ENCODE assay signal across 13 mouse cellular contexts in the genomic region with DNA sequence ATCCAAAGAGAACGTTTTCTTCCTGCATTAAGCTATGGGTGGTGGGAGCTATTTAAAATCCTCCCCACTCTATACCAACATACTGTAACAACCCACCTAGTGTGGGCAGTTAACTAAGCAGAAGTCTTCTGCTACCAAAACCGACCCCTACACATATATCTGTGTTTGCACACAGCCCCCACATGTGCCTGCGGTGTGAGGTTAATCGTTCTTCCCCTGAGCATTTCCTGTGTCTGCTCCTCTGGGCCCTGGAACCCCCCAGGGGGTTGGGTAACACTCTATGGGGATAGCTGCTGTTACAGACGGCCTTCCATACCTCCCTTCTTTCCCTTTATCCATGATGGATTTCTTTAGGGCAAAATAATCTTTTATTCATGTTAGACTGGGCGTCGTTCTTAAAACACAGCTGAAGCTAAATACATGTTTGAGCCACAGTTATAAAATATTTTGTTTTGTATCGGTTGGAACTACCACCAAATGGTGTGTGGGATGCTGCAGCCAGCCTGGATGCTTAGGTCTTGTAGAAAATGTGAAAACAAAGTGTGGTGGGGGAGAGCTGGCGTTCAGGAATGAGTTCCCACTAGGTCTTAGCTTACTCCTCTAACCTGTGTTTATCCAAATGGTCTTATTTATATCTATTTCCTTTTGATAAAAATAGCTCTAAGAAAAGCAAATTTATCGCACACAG.
DNase-seq lines count a peak whose midpoint lies in the region; TF ChIP-seq lines count a peak whose summit lies in the region.
"Had no signal": no experiment of that assay in that cellular context is flagged by ENCODE, and none has a peak within 500 bp of the region (broad histone marks: within the 10 kb centered on the region; RNA-seq: fewer than 3 reads in every experiment).

No protein-coding gene starts in this region.

- no peak for TF ChIP-seq CTCF in layer of hippocampus, adult 2 months (conservative IDR thresholded peaks at IDR 0.05)
- no peak for TF ChIP-seq CTCF in thymus, adult 2 months (IDR thresholded peaks at IDR 0.05; ENCODE audit: borderline replicate concordance, control insufficient read depth, extremely low read depth, insufficient read depth, low read length, poor library complexity)
- TF ChIP-seq CTCF in gastrocnemius, adult 2 months (IDR thresholded peaks at IDR 0.05) = no peak

- WGBS in thymus, adult 2 months = 7% methylated on average over 10 of the region's 10 CpGs

- TF ChIP-seq POLR2A in thymus, adult 2 months (IDR thresholded peaks at IDR 0.05; ENCODE audit: control insufficient read depth, extremely low read depth, insufficient read depth, low read length, poor library complexity) = no peak

- intact Hi-C loops in gastrocnemius, adult 2 months (cut with DNase I) = no loop called here

- H3K4me1 ChIP-seq in thymus, adult 2 months (replicated peaks; ENCODE audit: control insufficient read depth, insufficient read depth, low read length) = peaks cover 13% of the 10 kb centered on the region

- 0 out of 2 replicates have a peak overlapping the region, but pooled peaks have one; percentile 15 for H3K4me3 ChIP-seq in layer of hippocampus, adult 2 months
- no peak overlapping the region for H3K4me3 ChIP-seq in thymus, adult 2 months (ENCODE audit: control insufficient read depth, insufficient read depth, low read length)
- no peak overlapping the region for H3K4me3 ChIP-seq in gastrocnemius, adult 2 months
- H3K4me3 ChIP-seq: forebrain, embryonic 12.5 days; hindbrain, embryonic 15.5 days had no signal

- no peaks in the 10 kb centered on the region for H3K36me3 ChIP-seq in thymus, adult 2 months (ENCODE audit: control insufficient read depth, insufficient read depth, low read length)
- H3K36me3 ChIP-seq: forebrain, embryonic 12.5 days; hindbrain, embryonic 15.5 days had no signal

- peak overlapping the region; percentile 49; the same call in 1 of the 2 replicates for H3K27ac ChIP-seq in layer of hippocampus, adult 2 months
- peak overlapping the region; percentile 35; the same call in 1 of the 2 replicates for H3K27ac ChIP-seq in thymus, adult 2 months (ENCODE audit: control insufficient read depth, insufficient read depth, low read length)
- H3K27ac ChIP-seq in gastrocnemius, adult 2 months = no peak overlapping the region; the same call in 1 of the 2 replicates
- H3K27ac ChIP-seq: forebrain, embryonic 12.5 days; hindbrain, embryonic 15.5 days had no signal

- DNase-seq in layer of hippocampus, adult 11-12 months (ENCODE audit: low spot score) = peak; percentile 42
- DNase-seq in layer of hippocampus, postnatal 10 days (ENCODE audit: low spot score in 2 of 2) = no peak
- DNase-seq in CD8-positive naive resting alpha-beta T cell, adult 2 months (ENCODE audit: low read depth in 2 of 2, low spot score in 2 of 2) = peak; percentile 9 to 30
- DNase-seq in layer of hippocampus, adult 2 months (ENCODE audit: low spot score in 2 of 2) = peak in 1 of 2 experiments; percentile 37
- peak; percentile 60 for DNase-seq in thymus, adult 2 months
- no peak for DNase-seq in gastrocnemius, postnatal 25 days
- no peak for DNase-seq in ovary, postnatal 14 days (ENCODE audit: low spot score)
- no peak for DNase-seq in gastrocnemius, adult 2 months
- DNase-seq: kidney, postnatal 14 days; lung, postnatal 36 days; right cerebral cortex, postnatal 14 days had no signal

- no peaks in the 10 kb centered on the region for H3K27me3 ChIP-seq in thymus, adult 2 months (ENCODE audit: control insufficient read depth, insufficient read depth, low read length)
- H3K27me3 ChIP-seq: forebrain, embryonic 12.5 days; hindbrain, embryonic 15.5 days had no signal

Comparison
In these comparisons a context has a peak if more than half of its experiments do, and no peak if none do; other contexts are left out.
1. DNase-seq: peak in layer of hippocampus, adult 11-12 months (single experiment), CD8-positive naive resting alpha-beta T cell, adult 2 months (2 of 2) and thymus, adult 2 months (single experiment); none in layer of hippocampus, postnatal 10 days (0 of 2), gastrocnemius, postnatal 25 days (single experiment), ovary, postnatal 14 days (single experiment) and gastrocnemius, adult 2 months (single experiment).